Mouse (Mus musculus) heart, embryonic 16.5 days (tissue): ENCODE measurements at regions not wholly inside any gene's neighbourhood (a gene's known extent, or its start where the extent isn't known, plus 50 kb on each side); places are given as distances from the start of the nearest gene placed in this dataset.
A peak's percentile ranks its signal among the peaks of the same experiment; 100 is the strongest.
"Not testable (repeated sequence)": the region's sequence is repeated elsewhere in the genome, so short reads cannot be mapped to it uniquely, and the experiment has no call there.

ENCODE experiments used
- ATAC-seq: fragments of 200-750 bp; cut with Nextera tagmentation; replicated peaks from 2 replicates; pipeline ENCODE4 v1.8.0; 2017; ENCODE audit warnings: moderate number of reproducible peaks; ENCODE audit not compliant: insufficient read depth, low FRiP score; ENCODE audit errors: extremely low read depth
- H3K27ac ChIP-seq: fragments of 300-500 bp; sonication (generic); 2 replicates; pipeline ENCODE4 v1.5.1; 2014; ENCODE audit warnings: mild to moderate bottlenecking, low read length, control low read depth, moderate library complexity
- H3K27me3 ChIP-seq: fragments of 300-500 bp; sonication (generic); 2 replicates; pipeline ENCODE4 v1.6.1; 2014; ENCODE audit warnings: low read length, mixed read lengths; ENCODE audit not compliant: control insufficient read depth, insufficient read depth
- H3K36me3 ChIP-seq: fragments of 300-500 bp; sonication (generic); 2 replicates; pipeline ENCODE4 v1.6.1; 2014; ENCODE audit not compliant: control insufficient read depth, insufficient read depth
- H3K4me1 ChIP-seq: fragments of 300-500 bp; sonication (generic); 2 replicates; pipeline ENCODE4 v1.6.1; 2014; ENCODE audit warnings: low read length, mixed read lengths; ENCODE audit not compliant: control insufficient read depth, insufficient read depth
- H3K4me2 ChIP-seq: fragments of 300-500 bp; sonication (generic); 2 replicates; pipeline ENCODE4 v1.6.1; 2014; ENCODE audit warnings: low read depth, mild to moderate bottlenecking, control low read depth, low read length
- H3K4me3 ChIP-seq: fragments of 300-500 bp; sonication (generic); 2 replicates; pipeline ENCODE4 v1.5.1; 2014; ENCODE audit warnings: mild to moderate bottlenecking, control low read depth, low read length
- H3K9ac ChIP-seq: fragments of 300-500 bp; sonication (generic); 2 replicates; pipeline ENCODE4 v1.6.1; 2014; ENCODE audit warnings: low read length, control low read depth
- H3K9me3 ChIP-seq: fragments of 300-500 bp; sonication (generic); replicated peaks from 2 replicates; pipeline ENCODE4 v1.6.1; 2016; ENCODE audit warnings: low read length; ENCODE audit not compliant: control insufficient read depth
- WGBS: fragments of 180-500 bp; shearing (Covaris S2); extraction: QIAGEN DNeasy Blood & Tissue Kit; methylation state at CpG from one replicate; pipeline ENCODE4 v1.1.7; 2014; 5-methylcytosine and 5-hydroxymethylcytosine counted together

- Histone ChIP-seq H3K4me3 (no peak overlapping the region), H3K9me3 (no peaks in the 10 kb centered on the region), H3K36me3 (no peaks in the 10 kb centered on the region), H3K27ac (no peak overlapping the region), H3K27me3 (no peaks in the 10 kb centered on the region), H3K4me1 (no peaks in the 10 kb centered on the region), H3K4me2 (no peak overlapping the region), H3K9ac (no peak overlapping the region)
- 90% methylated on average over 4 of the region's 4 CpGs for WGBS
- ATAC-seq, result no peak
These were observed 50.7 kb upstream of the Jade1 start for GRCm38 (mm10) chr3:41504867-41505266.

- Histone ChIP-seq H3K4me2 (no peak overlapping the region), H3K9me3 (no peaks in the 10 kb centered on the region), H3K4me1 (no peaks in the 10 kb centered on the region), H3K9ac (no peak overlapping the region), H3K27ac (no peak overlapping the region), H3K4me3 (no peak overlapping the region), H3K27me3 (no peaks in the 10 kb centered on the region), H3K36me3 (no peaks in the 10 kb centered on the region)
- 71% methylated on average over 3 of the region's 3 CpGs for WGBS
- ATAC-seq, result no peak
These were observed 53.4 kb upstream of the Jade1 start for GRCm38 (mm10) chr3:41502161-41502560.

GRCm38 (mm10) chr3:41501639-41502038 is 53.9 kb upstream of the Jade1 start:
- WGBS, result 62% methylated on average over 6 of the region's 6 CpGs
- H3K9me3 ChIP-seq, H3K4me2 ChIP-seq, H3K4me3 ChIP-seq, H3K9ac ChIP-seq, H3K27ac ChIP-seq, H3K36me3 ChIP-seq, ATAC-seq, H3K27me3 ChIP-seq, H3K4me1 ChIP-seq: not testable (repeated sequence)

- WGBS, result 75% methylated on average over 6 of the region's 6 CpGs
- Histone ChIP-seq H3K4me1 (no peaks in the 10 kb centered on the region), H3K36me3 (no peaks in the 10 kb centered on the region), H3K27ac (no peak overlapping the region), H3K4me2 (no peak overlapping the region), H3K9me3 (no peaks in the 10 kb centered on the region), H3K4me3 (no peak overlapping the region), H3K9ac (no peak overlapping the region), H3K27me3 (no peaks in the 10 kb centered on the region)
- no peak for ATAC-seq
These were observed 54.4 kb upstream of the Jade1 start for GRCm38 (mm10) chr3:41501124-41501523.

GRCm38 (mm10) chr3:41499680-41500079 is 55.9 kb upstream of the Jade1 start:
- Histone ChIP-seq H3K4me2 (no peak overlapping the region), H3K36me3 (no peaks in the 10 kb centered on the region), H3K27me3 (no peaks in the 10 kb centered on the region), H3K9me3 (no peaks in the 10 kb centered on the region), H3K4me1 (no peaks in the 10 kb centered on the region), H3K27ac (no peak overlapping the region), H3K9ac (no peak overlapping the region), H3K4me3 (no peak overlapping the region)
- no peak for ATAC-seq
- WGBS, result 80% methylated on average over 2 of the region's 2 CpGs

- Histone ChIP-seq H3K27ac (no peak overlapping the region), H3K4me2 (no peak overlapping the region), H3K4me1 (no peaks in the 10 kb centered on the region), H3K27me3 (no peaks in the 10 kb centered on the region), H3K9me3 (no peaks in the 10 kb centered on the region), H3K4me3 (no peak overlapping the region), H3K36me3 (no peaks in the 10 kb centered on the region), H3K9ac (no peak overlapping the region)
- ATAC-seq, result no peak
- 76% methylated on average over 7 of the region's 7 CpGs for WGBS
These were observed 56.7 kb upstream of the Jade1 start for GRCm38 (mm10) chr3:41498791-41499190.

GRCm38 (mm10) chr3:41497771-41498170 is 57.8 kb upstream of the Jade1 start:
- H3K4me3 ChIP-seq, result no peak overlapping the region
- peak overlapping the region; percentile 45; the same call in 1 of the 2 replicates for H3K4me2 ChIP-seq
- WGBS, result 62% methylated on average over 8 of the region's 8 CpGs
- no peaks in the 10 kb centered on the region for H3K4me1 ChIP-seq
- no peak for ATAC-seq
- no peak overlapping the region for H3K27ac ChIP-seq
- H3K9ac ChIP-seq, result no peak overlapping the region
- H3K36me3 ChIP-seq, result no peaks in the 10 kb centered on the region
- no peaks in the 10 kb centered on the region for H3K9me3 ChIP-seq
- no peaks in the 10 kb centered on the region for H3K27me3 ChIP-seq

GRCm38 (mm10) chr3:41496931-41497710 is 58.4 kb upstream of the Jade1 start:
- Histone ChIP-seq H3K4me1 (no peaks in the 10 kb centered on the region), H3K27ac (no peak overlapping the region), H3K36me3 (no peaks in the 10 kb centered on the region), H3K4me2 (peak overlapping the region; percentile 45), H3K9me3 (no peaks in the 10 kb centered on the region), H3K9ac (no peak overlapping the region), H3K27me3 (no peaks in the 10 kb centered on the region), H3K4me3 (no peak overlapping the region)
- 43% methylated on average over 12 of the region's 13 CpGs for WGBS
- no peak for ATAC-seq

- WGBS, result 86% methylated on average over 3 of the region's 3 CpGs
- Histone ChIP-seq H3K9me3 (no peaks in the 10 kb centered on the region), H3K27me3 (no peaks in the 10 kb centered on the region), H3K4me2 (no peak overlapping the region), H3K9ac (no peak overlapping the region), H3K27ac (no peak overlapping the region), H3K4me1 (no peaks in the 10 kb centered on the region), H3K36me3 (no peaks in the 10 kb centered on the region), H3K4me3 (no peak overlapping the region)
- no peak for ATAC-seq
These were observed 59.6 kb upstream of the Jade1 start for GRCm38 (mm10) chr3:41495893-41496292.
